Mouse (Mus musculus) heart, adult 2 months (tissue): ENCODE data around the gene Kntc1. TPM values are rescaled to one million over a fixed set of nuclear protein-coding genes. Genes with fewer than 3 reads are reported as not detected.

Experiments used
- DNase-seq, 2 experiments: peaks; one replicate each; pipeline ENCODE4 v3.0.0; 2021
- H3K27ac ChIP-seq: fragments of 200-600 bp; 2 replicates; pipeline ENCODE4 v1.8.1; 2022
- H3K27me3 ChIP-seq: fragments of 200-500 bp; 2 replicates; pipeline ENCODE4 v1.6.1; 2012; ENCODE audit warnings: mild to moderate bottlenecking, low read length, inconsistent platforms, mixed read lengths; ENCODE audit not compliant: control insufficient read depth, insufficient read depth
- H3K36me3 ChIP-seq: fragments of 200-500 bp; 2 replicates; pipeline ENCODE4 v1.6.1; 2012; ENCODE audit warnings: low read length, inconsistent platforms; ENCODE audit not compliant: control insufficient read depth, insufficient read depth
- H3K4me1 ChIP-seq: fragments of 200-500 bp; 2 replicates; pipeline ENCODE4 v1.6.1; 2011; ENCODE audit warnings: low read length; ENCODE audit not compliant: control insufficient read depth, insufficient read depth
- H3K4me3 ChIP-seq: fragments of 200-600 bp; 2 replicates; pipeline ENCODE4 v1.8.1; 2022
- H3K79me2 ChIP-seq: fragments of 200-500 bp; replicated peaks from 2 replicates; pipeline ENCODE4 v1.6.1; 2012; ENCODE audit warnings: mild to moderate bottlenecking, inconsistent platforms, low read length, moderate library complexity, mixed read lengths; ENCODE audit not compliant: control insufficient read depth, insufficient read depth
- H3K9ac ChIP-seq: fragments of 200-500 bp; 2 replicates; pipeline ENCODE4 v1.6.1; 2012; ENCODE audit warnings: low read depth, mild to moderate bottlenecking, control low read depth, inconsistent platforms, low read length, mixed read lengths
- CTCF ChIP-seq: fragments of 200-600 bp; IDR thresholded peaks from 2 replicates; pipeline ENCODE4 v1.8.1; 2022; ENCODE audit warnings: antibody characterized with exemption, mild to moderate bottlenecking, moderate library complexity
- EP300 ChIP-seq: fragments of 200-500 bp; IDR thresholded peaks from 2 replicates; pipeline ENCODE4 v1.6.1; 2011; ENCODE audit warnings: low read depth, low read length, control low read depth; ENCODE audit not compliant: insufficient read depth
- POLR2A ChIP-seq: fragments of 200-500 bp; IDR thresholded peaks from 2 replicates; pipeline ENCODE4 v1.6.1; 2011; ENCODE audit warnings: mild to moderate bottlenecking, low read depth, low read length, control low read depth; ENCODE audit not compliant: insufficient read depth
- WGBS: fragments of 180-500 bp; shearing (Covaris S2); methylation state at CpG from one replicate; pipeline ENCODE4 v1.1.7; 2018; 5-methylcytosine and 5-hydroxymethylcytosine counted together
- intact Hi-C: fragments of 180-260 bp; cut with DNase I; formaldehyde crosslinking; loops from one replicate; pipeline ENCODE4 v1.15.1; 2025
- polyA plus RNA-seq: library from polyadenylated mRNA; depleted of rRNA; stranded (reverse); fragments of >200 nt; gene quantifications from 2 replicates; pipeline ENCODE4 v1.2.3, GENCODE M21; 2012
- total RNA-seq, 2 experiments: library from RNA; stranded (reverse); gene quantifications; 2 replicates each; pipeline ENCODE4 v1.2.3; 2021

Gene Kntc1
- total and polyA plus RNA-seq, 3 experiments, result 0.05 to 0.16 (median 0.14) TPM

DNA sequence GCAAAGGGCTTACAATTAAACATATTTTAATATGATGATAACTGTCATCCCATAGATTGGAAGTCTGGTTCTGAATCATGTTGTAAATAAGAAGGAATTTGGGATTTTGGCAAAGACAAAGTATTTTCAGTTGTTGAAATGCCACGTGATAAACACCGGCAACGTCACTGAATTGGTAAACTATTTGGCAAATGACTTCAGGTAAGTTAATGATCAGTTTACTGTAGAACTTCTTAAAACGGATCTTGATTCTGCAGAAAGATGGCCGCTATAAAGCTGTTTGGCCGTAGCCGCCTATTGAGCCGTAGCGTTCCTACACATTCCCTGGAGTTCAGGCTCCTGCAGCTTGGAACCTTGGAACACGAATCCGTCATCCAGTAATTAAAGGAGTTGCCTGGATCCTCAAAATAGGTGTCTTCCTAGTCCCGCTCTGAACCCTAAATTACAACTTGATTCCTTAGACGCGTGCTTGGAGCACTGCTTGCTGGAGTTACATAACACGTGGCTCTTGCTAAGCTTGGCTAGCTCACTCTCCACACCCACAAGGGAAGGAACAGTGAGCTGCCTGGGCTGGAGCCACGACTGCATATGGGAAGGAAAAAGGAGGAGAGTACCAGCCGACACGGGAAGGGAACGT is 69.5 kb downstream of the Kntc1 start:
- no peaks in the 10 kb centered on the region for H3K27me3 ChIP-seq
- no peak overlapping the region for H3K27ac ChIP-seq
- H3K9ac ChIP-seq, result no peak overlapping the region
- TF ChIP-seq EP300 (no peak), CTCF (no peak), POLR2A (no peak)
- H3K4me3 ChIP-seq, result no peak overlapping the region
- DNase-seq, result no peak
- H3K4me1 ChIP-seq, result no peaks in the 10 kb centered on the region
- intact Hi-C loops, result no loop called here
- no peaks in the 10 kb centered on the region for H3K36me3 ChIP-seq
- 92% methylated on average over 19 of the region's 19 CpGs for WGBS
- no peaks in the 10 kb centered on the region for H3K79me2 ChIP-seq

- TF ChIP-seq POLR2A (no peak), CTCF (0 out of 2 replicates have a peak, but pooled peaks have one; percentile 14), EP300 (no peak)
- Histone ChIP-seq H3K4me1 (no peaks in the 10 kb centered on the region), H3K79me2 (no peaks in the 10 kb centered on the region), H3K9ac (no peak overlapping the region), H3K4me3 (no peak overlapping the region), H3K36me3 (no peaks in the 10 kb centered on the region), H3K27me3 (no peaks in the 10 kb centered on the region), H3K27ac (no peak overlapping the region)
- no peak for DNase-seq
- intact Hi-C loops, result loop anchor here (10.0 kb wide), 1 partner anchor 174 kb away; no protein-coding TSS in a partner anchor
- WGBS, result 91% methylated on average over 9 of the region's 9 CpGs
Observed at GRCm38 (mm10) chr5:123820501-123821263, 71.2 kb downstream of the Kntc1 start.

- Histone ChIP-seq H3K4me1 (no peaks in the 10 kb centered on the region), H3K27me3 (no peaks in the 10 kb centered on the region), H3K27ac (no peak overlapping the region), H3K79me2 (no peaks in the 10 kb centered on the region), H3K9ac (no peak overlapping the region), H3K4me3 (no peak overlapping the region), H3K36me3 (no peaks in the 10 kb centered on the region)
- intact Hi-C loops, result loop anchor here (10.0 kb wide), 1 partner anchor 174 kb away; no protein-coding TSS in a partner anchor
- DNase-seq, result no peak
- no peak for TF ChIP-seq POLR2A
- no peak for TF ChIP-seq CTCF
- TF ChIP-seq EP300, result no peak
- 94% methylated on average over 3 of the region's 3 CpGs for WGBS
Observed at GRCm38 (mm10) chr5:123821264-123821571, 71.7 kb downstream of the Kntc1 start.

- Histone ChIP-seq H3K27me3 (no peaks in the 10 kb centered on the region), H3K27ac (no peak overlapping the region), H3K9ac (no peak overlapping the region), H3K4me3 (no peak overlapping the region), H3K36me3 (no peaks in the 10 kb centered on the region), H3K4me1 (no peaks in the 10 kb centered on the region), H3K79me2 (no peaks in the 10 kb centered on the region)
- intact Hi-C loops, result loop anchor here (10.0 kb wide), 1 partner anchor 172 kb away; no protein-coding TSS in a partner anchor
- WGBS, result 72% methylated on average over 7 of the region's 7 CpGs
- DNase-seq, result no peak
- no peak for TF ChIP-seq CTCF
- no peak for TF ChIP-seq EP300
- TF ChIP-seq POLR2A, result no peak
Observed at GRCm38 (mm10) chr5:123822706-123823105, 73.2 kb downstream of the Kntc1 start.

DNA sequence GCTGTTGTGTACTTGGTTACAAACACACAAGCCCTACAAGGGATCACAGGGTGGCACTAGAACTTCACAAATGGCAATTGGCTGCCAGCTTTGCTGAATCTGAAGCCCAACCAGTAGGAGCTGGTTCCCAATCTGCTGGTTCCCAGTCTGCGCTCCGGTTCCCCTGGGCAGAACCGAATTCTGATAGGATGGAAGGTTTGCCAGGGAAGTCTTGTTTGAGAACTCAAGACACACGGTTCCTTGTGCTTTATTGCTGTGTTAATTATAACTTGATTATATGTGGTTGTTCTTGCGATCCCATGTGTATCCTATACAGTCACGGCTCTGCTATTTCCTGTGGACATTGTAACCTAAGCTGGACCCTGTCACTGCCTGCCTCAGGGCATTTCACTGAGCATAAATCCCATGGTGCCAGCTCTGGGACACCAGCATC is 78.2 kb downstream of the Kntc1 start:
- Histone ChIP-seq H3K9ac (no peak overlapping the region), H3K27me3 (no peaks in the 10 kb centered on the region), H3K79me2 (no peaks in the 10 kb centered on the region), H3K27ac (no peak overlapping the region), H3K4me3 (no peak overlapping the region), H3K4me1 (no peaks in the 10 kb centered on the region), H3K36me3 (no peaks in the 10 kb centered on the region)
- peak; percentile 62 for TF ChIP-seq CTCF
- no peak for TF ChIP-seq POLR2A
- WGBS, result 34% methylated on average over 6 of the region's 6 CpGs
- intact Hi-C loops, result loop anchor here (10.0 kb wide), 1 partner anchor 167 kb away; no protein-coding TSS in a partner anchor
- DNase-seq, result peak; percentile 21 to 28

GRCm38 (mm10) chr5:123832309-123832708 is 82.8 kb downstream of the Kntc1 start:
- no peak overlapping the region for H3K4me3 ChIP-seq
- H3K27me3 ChIP-seq, result no peaks in the 10 kb centered on the region
- no peaks in the 10 kb centered on the region for H3K36me3 ChIP-seq
- H3K4me1 ChIP-seq, result no peaks in the 10 kb centered on the region
- intact Hi-C loops, result no loop called here
- 82% methylated on average over 7 of the region's 7 CpGs for WGBS
- H3K27ac ChIP-seq, result no peak overlapping the region
- no peaks in the 10 kb centered on the region for H3K79me2 ChIP-seq
- no peak for TF ChIP-seq POLR2A
- no peak for TF ChIP-seq CTCF
- TF ChIP-seq EP300, result no peak
- no peak for DNase-seq
- H3K9ac ChIP-seq, result no peak overlapping the region
